Mouse (Mus musculus): ENCODE measurements around the gene U2af1l4.

- TF ChIP-seq POLR2A (IDR thresholded peaks at IDR 0.05; ENCODE audit: low read depth, low read length) (no peak), CTCF (IDR thresholded peaks at IDR 0.05; ENCODE audit: borderline replicate concordance, insufficient read depth, low read length) (no peak)
These were observed 35.7 kb downstream of the U2af1l4 start, which contains the start of gene Zbtb32 for GRCm38 (mm10) chr7:30598786-30599185.
